Mouse (Mus musculus): Measurements from ENCODE around the gene Prrc2a. TPM values are rescaled to one million over a fixed set of nuclear protein-coding genes. Genes with fewer than 3 reads are reported as not detected.

Gene Prrc2a
- polyA plus RNA-seq, 1 experiment from 2014 or later = 79.2 TPM

DNA sequence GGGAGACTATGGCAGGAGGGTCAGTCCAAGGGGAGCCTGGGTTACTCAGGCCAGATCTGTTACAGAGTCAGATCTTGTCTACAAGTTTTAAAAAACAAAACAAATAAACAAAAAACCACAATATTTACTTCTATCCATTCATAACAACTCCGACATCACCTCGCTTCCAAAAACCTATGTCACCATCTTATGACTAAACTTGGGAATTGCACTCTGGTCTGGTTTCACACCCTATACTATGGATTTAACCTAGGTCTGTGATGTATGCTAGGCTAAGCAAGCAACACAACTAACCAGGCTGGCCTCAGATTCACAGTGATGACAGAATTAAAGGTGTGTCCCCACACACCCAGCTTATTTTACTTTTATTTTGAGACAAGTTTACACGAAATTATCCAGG lies 58.2 kb downstream of the Prrc2a start:
- ATAC-seq (replicated peaks; ENCODE audit: low FRiP score, low read depth) (no peak), DNase-seq (ENCODE audit: low spot score) (peak; percentile 41)
- Histone ChIP-seq H3K27ac (no peak overlapping the region; the same call in 1 of the 2 replicates), H3K9me3 (replicated peaks; ENCODE audit: low read length) (no peaks in the 10 kb centered on the region), H3K36me3 (ENCODE audit: insufficient read depth, low read length) (peaks cover 17% of the 10 kb centered on the region), H3K4me2 (ENCODE audit: low read length) (no peak overlapping the region), H3K27me3 (ENCODE audit: insufficient read depth, low read length) (no peaks in the 10 kb centered on the region), H3K9ac (ENCODE audit: low read depth, low read length) (no peak overlapping the region), H3K4me3 (replicated peaks; ENCODE audit: low read depth, low read length) (no peak overlapping the region), H3K4me1 (replicated peaks; ENCODE audit: insufficient read depth, low read length) (peaks cover 3% of the 10 kb centered on the region; the same call in 1 of the 2 replicates)
- peak; percentile 46; the same call in 1 of the 2 replicates for TF ChIP-seq CTCF (IDR thresholded peaks at IDR 0.05; ENCODE audit: low read depth)
- WGBS = 72% methylated on average over 3 of the region's 3 CpGs

DNA sequence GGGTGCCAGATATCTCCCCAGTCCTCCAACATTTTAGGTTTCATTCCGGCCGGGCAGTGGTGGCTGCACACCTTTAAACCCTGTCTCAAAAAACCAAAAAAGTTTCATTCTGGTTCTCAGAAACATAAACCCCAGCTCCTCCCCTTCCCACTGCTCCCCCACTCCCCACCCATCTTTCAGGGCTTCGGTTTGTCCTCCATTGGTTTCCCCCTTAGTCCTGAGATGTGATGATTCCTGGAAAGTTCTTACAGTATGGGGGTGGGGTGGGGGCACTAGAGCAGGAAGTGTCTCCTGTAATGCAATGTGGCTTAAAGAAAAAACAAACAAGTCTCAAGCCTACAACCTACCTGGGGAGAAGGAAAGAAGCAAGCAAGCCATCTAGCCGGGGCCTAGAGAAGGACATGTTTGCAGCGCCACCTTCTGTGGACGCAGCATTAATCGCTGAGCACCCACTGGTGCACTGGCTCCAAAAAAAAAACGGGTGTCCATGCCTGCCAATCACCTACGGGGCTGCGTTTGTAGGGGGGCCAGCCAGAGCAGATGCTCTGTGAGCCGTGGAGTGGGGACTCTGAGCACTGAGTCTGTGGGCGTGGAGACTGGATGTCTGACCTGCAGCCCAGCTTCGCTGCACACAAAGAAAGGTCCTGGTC lies 58.8 kb downstream of the Prrc2a start:
- Histone ChIP-seq H3K9ac (ENCODE audit: low read depth, low read length) (no peak overlapping the region), H3K27me3 (ENCODE audit: insufficient read depth, low read length) (no peaks in the 10 kb centered on the region), H3K9me3 (replicated peaks; ENCODE audit: low read length) (no peaks in the 10 kb centered on the region), H3K4me3 (replicated peaks; ENCODE audit: low read depth, low read length) (no peak overlapping the region), H3K4me1 (replicated peaks; ENCODE audit: insufficient read depth, low read length) (peaks cover 4% of the 10 kb centered on the region; the same call in 1 of the 2 replicates), H3K4me2 (ENCODE audit: low read length) (peak overlapping the region; percentile 39), H3K27ac (peak overlapping the region; percentile 10; the same call in 1 of the 2 replicates), H3K36me3 (ENCODE audit: insufficient read depth, low read length) (peaks cover 24% of the 10 kb centered on the region)
- 20% methylated on average over 13 of the region's 13 CpGs for WGBS
- ATAC-seq (replicated peaks; ENCODE audit: low FRiP score, low read depth) = no peak
- TF ChIP-seq CTCF (IDR thresholded peaks at IDR 0.05; ENCODE audit: low read depth) = peak; percentile 72
- DNase-seq (ENCODE audit: low spot score) = peak; percentile 78

DNA sequence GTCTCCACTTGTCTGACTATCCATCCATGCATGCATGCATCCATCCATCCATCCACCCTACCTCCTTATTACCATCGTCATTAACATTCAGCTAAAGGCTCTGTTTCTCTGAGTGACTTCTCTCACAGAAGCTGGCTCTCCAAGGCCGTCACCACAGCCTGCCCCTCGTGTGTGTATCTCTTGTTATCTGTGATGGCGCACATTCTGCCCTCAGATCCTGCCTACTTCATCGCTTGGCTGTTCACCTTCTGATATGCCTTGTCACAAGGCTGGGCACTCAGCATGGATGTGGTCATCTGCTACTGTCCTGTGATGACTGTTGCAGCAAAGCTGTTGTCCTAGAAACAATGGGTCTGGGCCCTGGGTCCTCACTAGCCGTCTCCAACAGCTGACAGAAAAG lies 59.9 kb downstream of the Prrc2a start:
- ATAC-seq (replicated peaks; ENCODE audit: low FRiP score, low read depth) (no peak), DNase-seq (ENCODE audit: low spot score) (no peak)
- Histone ChIP-seq H3K4me3 (replicated peaks; ENCODE audit: low read depth, low read length) (no peak overlapping the region), H3K9me3 (replicated peaks; ENCODE audit: low read length) (no peaks in the 10 kb centered on the region), H3K4me2 (ENCODE audit: low read length) (no peak overlapping the region), H3K9ac (ENCODE audit: low read depth, low read length) (no peak overlapping the region), H3K27me3 (ENCODE audit: insufficient read depth, low read length) (no peaks in the 10 kb centered on the region), H3K27ac (no peak overlapping the region), H3K36me3 (ENCODE audit: insufficient read depth, low read length) (peaks cover 32% of the 10 kb centered on the region), H3K4me1 (replicated peaks; ENCODE audit: insufficient read depth, low read length) (peaks cover 13% of the 10 kb centered on the region; the same call in 1 of the 2 replicates)
- 77% methylated on average over 6 of the region's 6 CpGs for WGBS
- TF ChIP-seq CTCF (IDR thresholded peaks at IDR 0.05; ENCODE audit: low read depth) = no peak

DNA sequence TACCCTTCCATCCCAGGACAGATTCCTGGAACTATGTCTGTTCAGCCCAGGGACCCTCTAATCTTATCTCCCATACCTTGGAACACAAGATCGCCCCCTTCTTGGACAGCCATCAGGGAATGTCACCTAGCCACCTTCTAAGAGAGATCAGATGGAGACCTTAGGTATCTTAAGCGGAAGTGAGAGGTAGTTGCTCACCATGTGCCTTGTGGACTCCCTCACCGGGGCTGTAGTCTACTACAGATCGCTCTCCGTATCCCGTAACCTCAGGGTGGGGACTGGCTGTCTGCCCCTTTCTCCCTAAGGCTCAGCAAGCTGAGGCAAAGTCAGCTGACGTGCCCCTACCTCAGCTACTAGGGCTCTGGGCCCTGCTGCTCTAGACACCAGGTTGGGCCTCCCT lies 60.6 kb downstream of the Prrc2a start:
- no peaks in the 10 kb centered on the region for H3K9me3 ChIP-seq (replicated peaks; ENCODE audit: low read length)
- H3K36me3 ChIP-seq (ENCODE audit: insufficient read depth, low read length) = peaks cover 37% of the 10 kb centered on the region
- DNase-seq (ENCODE audit: low spot score) (no peak), ATAC-seq (replicated peaks; ENCODE audit: low FRiP score, low read depth) (no peak)
- WGBS = 94% methylated on average over 7 of the region's 7 CpGs
- no peak overlapping the region for H3K4me2 ChIP-seq (ENCODE audit: low read length)
- no peak overlapping the region for H3K4me3 ChIP-seq (replicated peaks; ENCODE audit: low read depth, low read length)
- H3K9ac ChIP-seq (ENCODE audit: low read depth, low read length) = no peak overlapping the region
- peaks cover 13% of the 10 kb centered on the region; the same call in 1 of the 2 replicates for H3K4me1 ChIP-seq (replicated peaks; ENCODE audit: insufficient read depth, low read length)
- TF ChIP-seq CTCF (IDR thresholded peaks at IDR 0.05; ENCODE audit: low read depth) = no peak
- no peaks in the 10 kb centered on the region for H3K27me3 ChIP-seq (ENCODE audit: insufficient read depth, low read length)
- 0 out of 2 replicates have a peak overlapping the region, but pooled peaks have one; percentile 8 for H3K27ac ChIP-seq

DNA sequence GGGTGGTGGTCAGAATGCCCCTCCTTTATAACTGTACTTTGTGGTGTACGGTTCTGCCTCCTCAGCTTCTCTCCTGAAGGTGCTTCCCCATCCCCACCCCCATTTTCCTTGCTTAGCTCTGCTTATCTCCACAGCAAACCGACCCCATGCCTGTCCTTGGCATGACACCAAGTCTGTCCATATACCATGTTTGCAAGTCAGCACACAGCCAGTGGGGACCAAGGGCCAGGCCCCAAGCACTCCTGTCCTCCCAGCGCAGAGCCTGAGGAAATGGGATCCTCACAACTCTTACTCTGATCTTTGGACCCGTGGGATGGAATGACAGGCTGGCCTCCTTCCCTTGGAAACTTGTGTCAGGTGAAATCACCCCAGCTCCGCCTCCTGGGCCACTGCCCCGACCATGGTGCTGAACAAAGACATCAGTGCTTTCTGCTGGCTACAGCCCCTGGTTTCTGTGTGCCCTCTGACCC lies 61.4 kb downstream of the Prrc2a start:
- Histone ChIP-seq H3K27ac (0 out of 2 replicates have a peak overlapping the region, but pooled peaks have one; percentile 36), H3K4me1 (replicated peaks; ENCODE audit: insufficient read depth, low read length) (peaks cover 13% of the 10 kb centered on the region; the same call in 1 of the 2 replicates), H3K36me3 (ENCODE audit: insufficient read depth, low read length) (peaks cover 45% of the 10 kb centered on the region), H3K4me3 (replicated peaks; ENCODE audit: low read depth, low read length) (no peak overlapping the region), H3K9ac (ENCODE audit: low read depth, low read length) (no peak overlapping the region), H3K27me3 (ENCODE audit: insufficient read depth, low read length) (no peaks in the 10 kb centered on the region), H3K9me3 (replicated peaks; ENCODE audit: low read length) (no peaks in the 10 kb centered on the region), H3K4me2 (ENCODE audit: low read length) (no peak overlapping the region)
- TF ChIP-seq CTCF (IDR thresholded peaks at IDR 0.05; ENCODE audit: low read depth) = no peak
- ATAC-seq (replicated peaks; ENCODE audit: low FRiP score, low read depth) (peak; percentile 44), DNase-seq (ENCODE audit: low spot score) (peak; percentile 28)
- 49% methylated on average over 6 of the region's 6 CpGs for WGBS

DNA sequence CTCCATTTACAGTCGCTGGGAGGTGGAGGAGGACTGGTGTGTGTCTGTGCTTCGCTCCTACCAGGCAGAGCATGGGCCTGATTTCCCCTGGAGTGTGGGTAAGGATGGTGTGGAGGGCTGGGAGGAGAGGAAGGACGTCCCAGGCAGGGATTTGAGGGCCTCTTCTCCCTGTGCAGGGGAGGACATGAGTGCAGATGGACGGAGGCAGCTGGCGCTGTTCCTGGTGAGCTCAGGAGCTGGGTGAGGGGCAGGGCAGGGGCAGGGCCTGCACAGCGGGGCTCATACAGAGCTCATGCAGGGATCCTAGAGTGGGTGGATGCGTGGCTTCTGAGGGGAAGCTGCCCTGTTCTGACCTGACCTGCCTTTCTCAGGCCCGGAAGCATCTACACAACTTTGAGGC lies 62.4 kb downstream of the Prrc2a start:
- no peaks in the 10 kb centered on the region for H3K27me3 ChIP-seq (ENCODE audit: insufficient read depth, low read length)

More for the DNA sequence above, 62.4 kb downstream of the Prrc2a start:
- TF ChIP-seq CTCF (IDR thresholded peaks at IDR 0.05; ENCODE audit: low read depth) = no peak
- Histone ChIP-seq H3K4me1 (replicated peaks; ENCODE audit: insufficient read depth, low read length) (peaks cover 13% of the 10 kb centered on the region; the same call in 1 of the 2 replicates), H3K27ac (peak overlapping the region; percentile 9; the same call in 1 of the 2 replicates), H3K9ac (ENCODE audit: low read depth, low read length) (no peak overlapping the region), H3K4me3 (replicated peaks; ENCODE audit: low read depth, low read length) (no peak overlapping the region), H3K9me3 (replicated peaks; ENCODE audit: low read length) (no peaks in the 10 kb centered on the region), H3K36me3 (ENCODE audit: insufficient read depth, low read length) (peaks cover 53% of the 10 kb centered on the region), H3K4me2 (ENCODE audit: low read length) (no peak overlapping the region)
- WGBS = 51% methylated on average over 7 of the region's 8 CpGs
- ATAC-seq (replicated peaks; ENCODE audit: low FRiP score, low read depth) (no peak), DNase-seq (ENCODE audit: low spot score) (no peak)
